Mouse (Mus musculus) intestine, embryonic 16.5 days (tissue): ENCODE results near the gene Ap3s2. TPM values are rescaled to one million over a fixed set of nuclear protein-coding genes. Genes with fewer than 3 reads are reported as not detected.

Experiments
- ATAC-seq: fragments of 200-750 bp; cut with Nextera tagmentation; 2 replicates; pipeline ENCODE4 v1.8.0; 2017; ENCODE audit warnings: moderate TSS enrichment, moderate library complexity
- H3K27ac ChIP-seq: fragments of 300-500 bp; sonication (generic); 2 replicates; pipeline ENCODE4 v1.5.1; 2014; ENCODE audit warnings: mild to moderate bottlenecking, low read length
- H3K27me3 ChIP-seq: fragments of 300-500 bp; sonication (generic); replicated peaks from 2 replicates; pipeline ENCODE4 v1.6.1; 2014; ENCODE audit warnings: low read length, control low read depth, mixed read lengths; ENCODE audit not compliant: control insufficient read depth, insufficient read depth
- H3K36me3 ChIP-seq: fragments of 300-500 bp; sonication (generic); 2 replicates; pipeline ENCODE4 v1.6.1; 2014; ENCODE audit warnings: low read length, control low read depth; ENCODE audit not compliant: control insufficient read depth, insufficient read depth
- H3K4me1 ChIP-seq: fragments of 300-500 bp; sonication (generic); 2 replicates; pipeline ENCODE4 v1.6.1; 2014; ENCODE audit warnings: low read length, control low read depth, mixed read lengths; ENCODE audit not compliant: control insufficient read depth, insufficient read depth
- H3K4me2 ChIP-seq: fragments of 300-500 bp; sonication (generic); 2 replicates; pipeline ENCODE4 v1.6.1; 2014; ENCODE audit warnings: low read depth, low read length, control low read depth
- H3K4me3 ChIP-seq: fragments of 300-500 bp; sonication (generic); 2 replicates; pipeline ENCODE4 v1.5.1; 2014; ENCODE audit warnings: mild to moderate bottlenecking, low read length
- H3K9ac ChIP-seq: fragments of 300-500 bp; sonication (generic); 2 replicates; pipeline ENCODE4 v1.6.1; 2014; ENCODE audit warnings: low read depth, low read length
- H3K9me3 ChIP-seq: fragments of 300-500 bp; sonication (generic); 2 replicates; pipeline ENCODE4 v1.6.1; 2016; ENCODE audit warnings: low read length, control low read depth; ENCODE audit not compliant: control insufficient read depth
- WGBS: fragments of 180-500 bp; shearing (Covaris S2); extraction: QIAGEN DNeasy Blood & Tissue Kit; methylation state at CpG from one replicate; pipeline ENCODE4 v1.1.7; 2014; 5-methylcytosine and 5-hydroxymethylcytosine counted together
- polyA plus RNA-seq: library from polyadenylated mRNA; unstranded; fragments of >200 nt; fragmentation: Nextera tagmentation; extraction: Ambion mirVana; gene quantifications from 2 replicates; pipeline ENCODE4 v1.2.1, GENCODE M21; 2015

Gene Ap3s2
- polyA plus RNA-seq, 1 experiment from 2014 or later: 30.7 TPM

DNA sequence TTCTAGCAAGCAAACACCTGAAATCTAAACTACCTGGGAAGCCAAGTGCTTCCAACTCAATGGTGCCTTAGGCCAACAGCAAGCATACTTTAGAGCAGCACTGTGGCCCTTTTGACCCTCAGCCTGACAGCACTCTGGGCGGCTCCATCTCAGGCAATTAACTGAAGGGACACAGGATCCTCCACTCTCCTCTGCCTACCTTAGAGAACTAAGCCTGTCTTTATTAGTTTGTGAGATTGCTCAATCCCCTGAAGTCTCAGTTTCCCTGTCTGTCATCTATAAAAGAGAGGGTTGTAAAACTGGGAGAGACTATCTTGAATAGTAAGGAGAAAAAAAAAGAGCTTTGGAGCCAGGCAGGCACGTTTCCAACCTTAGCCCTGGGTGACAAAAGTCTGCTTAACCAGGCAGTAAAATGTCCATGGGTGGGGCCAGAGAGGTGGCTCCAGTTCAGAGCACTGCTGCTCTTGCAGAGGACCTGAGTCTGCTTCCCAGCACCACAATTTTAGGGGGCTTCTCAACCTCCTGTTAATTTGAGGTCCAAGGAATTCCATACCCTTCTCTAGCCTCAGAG lies 41.9 kb downstream of the Ap3s2 start:
- Histone ChIP-seq H3K4me2 (no peak overlapping the region), H3K4me3 (no peak overlapping the region), H3K27ac (peak overlapping the region; percentile 88), H3K4me1 (peaks cover 24% of the 10 kb centered on the region), H3K9me3 (no peaks in the 10 kb centered on the region), H3K36me3 (no peaks in the 10 kb centered on the region; the same call in 1 of the 2 replicates), H3K27me3 (no peaks in the 10 kb centered on the region), H3K9ac (no peak overlapping the region)
- 50% methylated on average over 2 of the region's 2 CpGs for WGBS
- peak; percentile 88 for ATAC-seq

GRCm38 (mm10) chr7:79873407-79873806 lies 47.0 kb downstream of the Ap3s2 start:
- no peaks in the 10 kb centered on the region for H3K36me3 ChIP-seq
- no peak for ATAC-seq
- 88% methylated on average over 6 of the region's 6 CpGs for WGBS

GRCm38 (mm10) chr7:79871797-79872345 lies 48.6 kb downstream of the Ap3s2 start:
- 83% methylated on average over 6 of the region's 6 CpGs for WGBS
- ATAC-seq: no peak
- Histone ChIP-seq H3K4me1 (peaks cover 5% of the 10 kb centered on the region), H3K9me3 (no peaks in the 10 kb centered on the region), H3K9ac (no peak overlapping the region), H3K36me3 (no peaks in the 10 kb centered on the region), H3K4me2 (no peak overlapping the region), H3K27ac (no peak overlapping the region), H3K27me3 (no peaks in the 10 kb centered on the region), H3K4me3 (no peak overlapping the region)

More at GRCm38 (mm10) chr7:79873407-79873806, 47.0 kb downstream of the Ap3s2 start:
- no peak overlapping the region for H3K4me3 ChIP-seq
- H3K27me3 ChIP-seq: no peaks in the 10 kb centered on the region
- H3K9me3 ChIP-seq: no peaks in the 10 kb centered on the region
- no peak overlapping the region for H3K4me2 ChIP-seq
- peaks cover 8% of the 10 kb centered on the region for H3K4me1 ChIP-seq
- H3K9ac ChIP-seq: no peak overlapping the region
- no peak overlapping the region for H3K27ac ChIP-seq

GRCm38 (mm10) chr7:79869072-79869719 lies 51.3 kb downstream of the Ap3s2 start:
- WGBS: 42% methylated on average over 6 of the region's 6 CpGs
- no peak overlapping the region for H3K27ac ChIP-seq

GRCm38 (mm10) chr7:79868475-79868874 lies 52.0 kb downstream of the Ap3s2 start:
- Histone ChIP-seq H3K27me3 (no peaks in the 10 kb centered on the region), H3K4me1 (peaks cover 5% of the 10 kb centered on the region), H3K4me3 (no peak overlapping the region), H3K36me3 (no peaks in the 10 kb centered on the region), H3K4me2 (no peak overlapping the region), H3K27ac (no peak overlapping the region), H3K9me3 (no peaks in the 10 kb centered on the region), H3K9ac (no peak overlapping the region)
- ATAC-seq: peak; percentile 75
- 68% methylated on average over 7 of the region's 7 CpGs for WGBS

More at GRCm38 (mm10) chr7:79869072-79869719, 51.3 kb downstream of the Ap3s2 start:
- ATAC-seq: peak; percentile 47
- Histone ChIP-seq H3K9ac (no peak overlapping the region), H3K36me3 (no peaks in the 10 kb centered on the region), H3K4me3 (no peak overlapping the region), H3K4me1 (peaks cover 5% of the 10 kb centered on the region), H3K27me3 (no peaks in the 10 kb centered on the region), H3K4me2 (no peak overlapping the region), H3K9me3 (no peaks in the 10 kb centered on the region)

DNA sequence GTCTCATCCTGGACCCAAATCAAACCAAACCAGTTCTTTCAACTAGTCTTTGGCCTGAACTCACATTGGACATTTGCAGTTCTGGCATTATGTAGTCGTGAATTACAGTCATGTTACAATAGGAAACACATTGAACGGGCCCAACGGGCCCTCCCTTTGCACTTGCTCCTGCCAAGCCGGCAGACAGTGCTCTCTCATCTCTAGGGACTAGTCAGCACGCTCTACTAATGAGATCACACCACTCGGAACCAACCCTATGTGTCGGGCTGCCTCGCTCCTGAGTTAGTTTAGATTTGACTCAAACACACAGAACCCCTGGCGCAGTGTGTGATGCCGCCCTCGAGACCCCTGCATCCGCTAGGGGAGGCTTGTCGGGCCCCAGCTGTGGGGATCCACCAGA lies 52.6 kb downstream of the Ap3s2 start:
- H3K36me3 ChIP-seq: no peaks in the 10 kb centered on the region
- no peak overlapping the region for H3K9ac ChIP-seq
- ATAC-seq: no peak
- no peak overlapping the region for H3K27ac ChIP-seq
- 77% methylated on average over 13 of the region's 13 CpGs for WGBS
- peaks cover 5% of the 10 kb centered on the region for H3K4me1 ChIP-seq
- H3K4me3 ChIP-seq: no peak overlapping the region
- no peaks in the 10 kb centered on the region for H3K27me3 ChIP-seq
- H3K9me3 ChIP-seq: no peaks in the 10 kb centered on the region
- no peak overlapping the region for H3K4me2 ChIP-seq

DNA sequence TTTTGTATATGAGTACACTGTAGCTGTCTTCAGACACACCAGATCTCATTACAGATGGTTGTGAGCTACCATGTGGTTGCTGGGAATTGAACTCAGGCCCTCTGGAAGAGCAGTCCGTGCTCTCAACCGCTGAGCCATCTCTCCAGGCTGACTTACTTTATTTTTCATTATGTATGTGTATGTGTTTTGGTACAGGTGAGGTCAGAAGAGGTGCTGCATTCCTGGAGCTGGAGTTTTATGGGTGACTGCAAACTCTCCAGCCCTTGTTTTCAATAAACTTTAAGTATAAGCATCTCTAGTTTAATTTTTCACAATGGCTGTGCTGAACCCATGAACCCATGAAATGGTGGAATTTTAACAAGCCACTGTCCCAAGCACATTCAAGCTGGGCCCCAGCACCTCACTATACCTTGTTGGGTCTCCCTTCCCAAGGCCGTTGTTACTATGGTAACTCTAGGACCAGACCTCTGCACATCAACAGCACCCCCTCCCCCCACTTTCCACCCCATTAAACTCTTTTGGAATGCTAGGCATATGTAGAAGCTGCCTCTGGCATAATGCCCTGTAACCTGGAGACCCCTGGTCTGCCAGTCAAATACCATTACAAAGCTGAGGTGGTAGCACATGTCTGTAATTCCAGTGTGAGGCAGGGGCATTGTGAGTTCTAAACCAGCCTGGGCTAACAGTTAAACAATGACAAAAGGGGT lies 54.0 kb downstream of the Ap3s2 start:
- H3K27ac ChIP-seq: no peak overlapping the region
- no peak for ATAC-seq

DNA sequence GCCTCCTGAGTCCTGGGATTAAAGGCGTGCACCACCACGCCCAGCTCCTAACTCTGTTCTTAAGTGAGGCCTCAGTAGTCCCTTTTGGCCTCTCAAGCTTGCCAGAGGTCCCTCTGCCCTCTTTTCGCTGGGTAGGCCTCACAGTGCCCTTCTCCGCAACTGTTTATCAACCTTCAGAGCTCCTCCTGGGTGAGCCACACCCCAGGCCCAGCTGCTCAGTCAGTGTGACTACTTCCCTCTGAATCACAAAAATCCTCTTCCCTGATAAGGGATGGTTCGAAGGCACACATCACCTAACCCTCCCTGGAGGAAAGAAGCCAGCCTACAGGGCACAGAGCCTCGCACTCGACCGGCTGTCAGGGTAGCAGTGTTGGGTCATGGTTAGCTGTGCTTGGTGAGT lies 58.7 kb downstream of the Ap3s2 start:
- Histone ChIP-seq H3K9ac (no peak overlapping the region), H3K27me3 (no peaks in the 10 kb centered on the region), H3K27ac (no peak overlapping the region), H3K4me1 (peaks cover 8% of the 10 kb centered on the region), H3K36me3 (no peaks in the 10 kb centered on the region), H3K4me3 (no peak overlapping the region), H3K9me3 (no peaks in the 10 kb centered on the region), H3K4me2 (no peak overlapping the region)
- WGBS: 84% methylated on average over 8 of the region's 8 CpGs
- peak; percentile 29; the same call in 1 of the 2 replicates for ATAC-seq

More for the DNA sequence above, 54.0 kb downstream of the Ap3s2 start:
- 80% methylated on average over 3 of the region's 3 CpGs for WGBS
- Histone ChIP-seq H3K4me3 (no peak overlapping the region), H3K4me1 (peaks cover 5% of the 10 kb centered on the region), H3K27me3 (no peaks in the 10 kb centered on the region), H3K4me2 (no peak overlapping the region), H3K9me3 (no peaks in the 10 kb centered on the region), H3K36me3 (no peaks in the 10 kb centered on the region), H3K9ac (no peak overlapping the region)

- no peaks in the 10 kb centered on the region for H3K27me3 ChIP-seq
- ATAC-seq: peak; percentile 57
- no peaks in the 10 kb centered on the region for H3K36me3 ChIP-seq
- no peak within 1 kb of the TSS for H3K4me2 ChIP-seq
- no peak within 1 kb of the TSS for H3K9ac ChIP-seq
- peaks cover 8% of the 10 kb centered on the region for H3K4me1 ChIP-seq
- 67% methylated on average over 9 of the region's 9 CpGs for WGBS
- no peak within 1 kb of the TSS for H3K27ac ChIP-seq
- no peaks in the 10 kb centered on the region for H3K9me3 ChIP-seq
- no peak within 1 kb of the TSS for H3K4me3 ChIP-seq
These were observed 59.6 kb downstream of the Ap3s2 start, which contains the start of gene Anpep for GRCm38 (mm10) chr7:79860811-79861210. TSS of gene Anpep (minus strand) at chr7:79861059.
